Mouse (Mus musculus): ENCODE data around the gene Hist1h2bk. TPM values are rescaled to one million over a fixed set of nuclear protein-coding genes. Genes with fewer than 3 reads are reported as not detected.
"Not testable (repeated sequence)": the region's sequence is repeated elsewhere in the genome, so short reads cannot be mapped to it uniquely, and the experiment has no call there.

Hist1h2bk gene
- polyA plus RNA-seq, 1 experiment from 2014 or later: 5.0 TPM

GRCm38 (mm10) chr13:22044432-22045155, 8.9 kb downstream of the Hist1h2bk start:
- H3K9ac ChIP-seq: no peak overlapping the region
- WGBS: 88% methylated on average over 6 of the region's 6 CpGs
- peak overlapping the region; percentile 10; the same call in 1 of the 2 replicates for H3K4me2 ChIP-seq (replicated peaks)
- no peaks in the 10 kb centered on the region for H3K27me3 ChIP-seq (replicated peaks)
- ATAC-seq: no peak
- peaks cover 6% of the 10 kb centered on the region; the same call in 1 of the 2 replicates for H3K4me1 ChIP-seq (replicated peaks)
- H3K36me3 ChIP-seq: no peaks in the 10 kb centered on the region
- H3K27ac ChIP-seq: no peak overlapping the region
- H3K4me3 ChIP-seq (replicated peaks): 0 out of 2 replicates have a peak overlapping the region, but pooled peaks have one; percentile 2
- H3K9me3 ChIP-seq: no peaks in the 10 kb centered on the region

GRCm38 (mm10) chr13:22045311-22045710, 9.6 kb downstream of the Hist1h2bk start:
- Histone ChIP-seq H3K4me2 (replicated peaks) (no peak overlapping the region), H3K4me1 (replicated peaks) (peaks cover 4% of the 10 kb centered on the region; the same call in 1 of the 2 replicates), H3K27me3 (replicated peaks) (no peaks in the 10 kb centered on the region), H3K36me3 (no peaks in the 10 kb centered on the region), H3K4me3 (replicated peaks) (no peak overlapping the region), H3K9me3 (no peaks in the 10 kb centered on the region), H3K9ac (no peak overlapping the region), H3K27ac (no peak overlapping the region)
- 53% methylated on average over 2 of the region's 2 CpGs for WGBS
- ATAC-seq: no peak

- ATAC-seq: no peak
- Histone ChIP-seq H3K4me1 (replicated peaks) (peaks cover 4% of the 10 kb centered on the region; the same call in 1 of the 2 replicates), H3K9ac (no peak overlapping the region), H3K36me3 (no peaks in the 10 kb centered on the region), H3K9me3 (no peaks in the 10 kb centered on the region), H3K4me2 (replicated peaks) (no peak overlapping the region), H3K27ac (no peak overlapping the region), H3K4me3 (replicated peaks) (no peak overlapping the region), H3K27me3 (replicated peaks) (no peaks in the 10 kb centered on the region)
- WGBS: 87% methylated on average over 2 of the region's 2 CpGs
Measured at GRCm38 (mm10) chr13:22049041-22049440, 13.4 kb downstream of the Hist1h2bk start.

GRCm38 (mm10) chr13:22049737-22050440, 14.2 kb downstream of the Hist1h2bk start:
- no peaks in the 10 kb centered on the region for H3K4me1 ChIP-seq (replicated peaks)
- H3K9me3 ChIP-seq: no peaks in the 10 kb centered on the region
- H3K27ac ChIP-seq: peak overlapping the region; percentile 88
- H3K4me2 ChIP-seq (replicated peaks): peak overlapping the region; percentile 68
- no peaks in the 10 kb centered on the region for H3K36me3 ChIP-seq
- no peak for ATAC-seq
- peak overlapping the region; percentile 50 for H3K4me3 ChIP-seq (replicated peaks)
- WGBS: 2% methylated on average over 14 of the region's 14 CpGs
- no peaks in the 10 kb centered on the region for H3K27me3 ChIP-seq (replicated peaks)
- H3K9ac ChIP-seq: 0 out of 2 replicates have a peak overlapping the region, but pooled peaks have one; percentile 20

GRCm38 (mm10) chr13:22050591-22051522, 15.2 kb downstream of the Hist1h2bk start:
- Histone ChIP-seq H3K4me3 (replicated peaks) (peak overlapping the region; percentile 50), H3K27me3 (replicated peaks) (no peaks in the 10 kb centered on the region), H3K27ac (peak overlapping the region; percentile 88), H3K4me2 (replicated peaks) (peak overlapping the region; percentile 68), H3K9ac (peak overlapping the region; percentile 47), H3K36me3 (no peaks in the 10 kb centered on the region), H3K4me1 (replicated peaks) (no peaks in the 10 kb centered on the region), H3K9me3 (no peaks in the 10 kb centered on the region)
- ATAC-seq: peak; percentile 98
- under 1% methylated on average over 52 of the region's 52 CpGs for WGBS

- H3K4me3 ChIP-seq (replicated peaks): peak overlapping the region; percentile 50
- peak overlapping the region; percentile 88; the same call in 1 of the 2 replicates for H3K27ac ChIP-seq
- H3K4me1 ChIP-seq (replicated peaks): no peaks in the 10 kb centered on the region
- H3K36me3 ChIP-seq: no peaks in the 10 kb centered on the region
- no peaks in the 10 kb centered on the region for H3K27me3 ChIP-seq (replicated peaks)
- H3K9ac ChIP-seq: peak overlapping the region; percentile 47
- peak overlapping the region; percentile 68 for H3K4me2 ChIP-seq (replicated peaks)
- H3K9me3 ChIP-seq: no peaks in the 10 kb centered on the region
- 12% methylated on average over 5 of the region's 5 CpGs for WGBS
- peak; percentile 26; the same call in 1 of the 2 replicates for ATAC-seq
Measured at GRCm38 (mm10) chr13:22051523-22051859, 15.8 kb downstream of the Hist1h2bk start.

- H3K4me2 ChIP-seq (replicated peaks): no peak overlapping the region
- no peak overlapping the region for H3K4me3 ChIP-seq (replicated peaks)
- H3K36me3 ChIP-seq: no peaks in the 10 kb centered on the region
- H3K27me3 ChIP-seq (replicated peaks): no peaks in the 10 kb centered on the region
- no peaks in the 10 kb centered on the region for H3K9me3 ChIP-seq
- no peak overlapping the region for H3K27ac ChIP-seq
- ATAC-seq: no peak
- H3K9ac ChIP-seq: no peak overlapping the region
- 89% methylated on average over 1 of the region's 1 CpGs for WGBS
- no peaks in the 10 kb centered on the region for H3K4me1 ChIP-seq (replicated peaks)
Measured at GRCm38 (mm10) chr13:22053754-22054153, 18.1 kb downstream of the Hist1h2bk start.

GRCm38 (mm10) chr13:22061422-22061821, 25.8 kb downstream of the Hist1h2bk start:
- Histone ChIP-seq H3K4me2 (replicated peaks) (no peak overlapping the region), H3K4me1 (replicated peaks) (no peaks in the 10 kb centered on the region), H3K36me3 (no peaks in the 10 kb centered on the region), H3K9me3 (no peaks in the 10 kb centered on the region), H3K4me3 (replicated peaks) (no peak overlapping the region), H3K27me3 (replicated peaks) (no peaks in the 10 kb centered on the region), H3K9ac (no peak overlapping the region), H3K27ac (no peak overlapping the region)
- no peak for ATAC-seq
- 77% methylated on average over 1 of the region's 1 CpGs for WGBS

GRCm38 (mm10) chr13:22063468-22063867, 27.8 kb downstream of the Hist1h2bk start:
- peak; percentile 51; the same call in 1 of the 2 replicates for ATAC-seq

GRCm38 (mm10) chr13:22084140-22084539, 48.5 kb downstream of the Hist1h2bk start, which contains the start of gene Vmn1r188:
Gene Vmn1r188 (plus strand): TSS chr13:22084440.
- H3K4me2 ChIP-seq (replicated peaks); H3K4me1 ChIP-seq (replicated peaks); H3K4me3 ChIP-seq (replicated peaks); H3K27me3 ChIP-seq (replicated peaks); H3K27ac ChIP-seq; ATAC-seq; H3K9ac ChIP-seq; H3K9me3 ChIP-seq; H3K36me3 ChIP-seq: not testable (repeated sequence)
- WGBS: 76% methylated on average over 1 of the region's 1 CpGs

More at GRCm38 (mm10) chr13:22063468-22063867, 27.8 kb downstream of the Hist1h2bk start:
- no peak overlapping the region for H3K27ac ChIP-seq
- no peaks in the 10 kb centered on the region for H3K4me1 ChIP-seq (replicated peaks)
- H3K27me3 ChIP-seq (replicated peaks): no peaks in the 10 kb centered on the region
- H3K4me3 ChIP-seq (replicated peaks): no peak overlapping the region
- H3K36me3 ChIP-seq: no peaks in the 10 kb centered on the region
- no peak overlapping the region for H3K9ac ChIP-seq
- H3K9me3 ChIP-seq: no peaks in the 10 kb centered on the region
- no peak overlapping the region for H3K4me2 ChIP-seq (replicated peaks)
- 44% methylated on average over 1 of the region's 1 CpGs for WGBS
